Mouse (Mus musculus): Measurements from ENCODE around the gene Map6. TPM values are rescaled to one million over a fixed set of nuclear protein-coding genes. Genes with fewer than 3 reads are reported as not detected.

Map6 gene
- polyA plus RNA-seq, 1 experiment from 2014 or later: 0.07 TPM

DNA sequence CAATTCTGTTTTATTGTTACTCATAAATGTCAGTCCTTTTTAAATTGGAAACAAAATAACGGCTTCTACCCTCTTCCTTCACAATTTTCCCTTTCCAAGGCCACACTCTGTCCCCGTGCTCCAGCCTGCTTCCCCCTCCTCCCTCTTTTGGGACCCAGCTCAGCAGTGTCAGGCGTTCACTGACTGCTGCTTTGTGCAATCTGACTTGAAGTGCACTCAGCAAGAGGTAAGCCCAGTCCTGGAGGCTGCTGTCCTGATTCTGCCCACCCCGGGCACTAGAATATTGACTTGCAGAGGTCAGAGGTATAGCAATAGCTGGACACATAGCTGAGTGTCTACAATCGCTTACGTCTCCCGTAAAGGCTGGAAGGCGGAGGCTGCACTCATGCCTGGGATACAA, 46.0 kb downstream of the Map6 start:
- H3K27me3 ChIP-seq (ENCODE audit: control insufficient read depth, insufficient read depth, low read depth, low read length): no peaks in the 10 kb centered on the region
- H3K9ac ChIP-seq (ENCODE audit: low read depth, low read length): no peak overlapping the region
- ATAC-seq (ENCODE audit: low read depth): no peak
- H3K4me3 ChIP-seq (ENCODE audit: low read depth, low read length): no peak overlapping the region
- H3K36me3 ChIP-seq (ENCODE audit: control insufficient read depth, insufficient read depth): no peaks in the 10 kb centered on the region
- H3K4me1 ChIP-seq (ENCODE audit: control insufficient read depth, low read depth, low read length): peaks cover 2% of the 10 kb centered on the region; the same call in 1 of the 2 replicates
- no peaks in the 10 kb centered on the region for H3K9me3 ChIP-seq (replicated peaks; ENCODE audit: control insufficient read depth, low read length)
- 59% methylated on average over 8 of the region's 8 CpGs for WGBS (ENCODE audit: insufficient replicate concordance)
- H3K27ac ChIP-seq (ENCODE audit: low read length): no peak overlapping the region
- no peak overlapping the region for H3K4me2 ChIP-seq (ENCODE audit: low read depth, low read length)

DNA sequence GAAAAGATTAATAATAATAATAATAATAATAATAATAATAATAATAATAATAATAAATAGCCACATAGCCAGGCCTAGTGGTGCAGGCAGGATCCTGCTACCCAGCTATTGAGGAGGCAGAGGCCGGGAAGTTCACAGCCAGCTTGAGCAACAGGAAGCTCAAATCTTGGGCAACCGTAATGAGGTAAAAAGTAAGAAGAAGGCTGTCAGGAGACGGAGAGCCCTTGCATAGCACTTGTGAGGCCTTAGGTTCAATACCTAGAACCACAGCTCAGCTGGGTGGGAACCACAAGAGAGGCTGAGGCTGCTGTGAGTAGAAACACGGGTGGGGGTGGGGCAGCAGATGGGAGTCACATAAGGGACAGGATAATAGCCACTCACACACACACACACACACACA, 47.3 kb downstream of the Map6 start:
- no peak overlapping the region for H3K4me2 ChIP-seq (ENCODE audit: low read depth, low read length)
- H3K4me1 ChIP-seq (ENCODE audit: control insufficient read depth, low read depth, low read length): peaks cover 2% of the 10 kb centered on the region; the same call in 1 of the 2 replicates
- H3K4me3 ChIP-seq (ENCODE audit: low read depth, low read length): no peak overlapping the region
- no peaks in the 10 kb centered on the region for H3K9me3 ChIP-seq (replicated peaks; ENCODE audit: control insufficient read depth, low read length)
- 0 out of 2 replicates have a peak, but pooled peaks cover 3% of the 10 kb centered on the region for H3K27me3 ChIP-seq (ENCODE audit: control insufficient read depth, insufficient read depth, low read depth, low read length)
- ATAC-seq (ENCODE audit: low read depth): no peak
- H3K36me3 ChIP-seq (ENCODE audit: control insufficient read depth, insufficient read depth): no peaks in the 10 kb centered on the region
- no peak overlapping the region for H3K9ac ChIP-seq (ENCODE audit: low read depth, low read length)
- 28% methylated on average over 4 of the region's 4 CpGs for WGBS (ENCODE audit: insufficient replicate concordance)
- no peak overlapping the region for H3K27ac ChIP-seq (ENCODE audit: low read length)

DNA sequence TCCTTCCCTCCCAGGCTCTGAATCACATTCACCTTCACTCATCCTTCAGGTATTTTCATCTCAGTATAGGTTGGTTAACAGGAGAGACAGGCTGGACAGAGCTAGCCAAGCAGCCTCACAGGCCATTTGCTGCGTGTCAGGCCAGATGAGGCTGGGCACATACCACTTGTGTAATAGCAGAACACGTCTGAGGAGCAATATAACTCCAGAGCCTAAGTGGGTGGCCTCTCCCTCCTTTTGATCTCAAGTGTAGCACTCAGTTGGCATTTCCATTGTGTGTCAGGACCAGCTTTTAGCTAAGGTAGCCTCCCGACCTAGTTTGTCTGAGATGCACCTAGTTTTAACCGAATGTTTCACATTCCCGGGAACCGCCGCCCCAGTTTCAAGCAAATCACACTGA, 49.0 kb downstream of the Map6 start:
- H3K9me3 ChIP-seq (replicated peaks; ENCODE audit: control insufficient read depth, low read length): no peaks in the 10 kb centered on the region
- no peaks in the 10 kb centered on the region for H3K36me3 ChIP-seq (ENCODE audit: control insufficient read depth, insufficient read depth)
- H3K27me3 ChIP-seq (ENCODE audit: control insufficient read depth, insufficient read depth, low read depth, low read length): 0 out of 2 replicates have a peak, but pooled peaks cover 3% of the 10 kb centered on the region
- H3K4me3 ChIP-seq (ENCODE audit: low read depth, low read length): no peak overlapping the region
- no peak overlapping the region for H3K4me2 ChIP-seq (ENCODE audit: low read depth, low read length)
- WGBS (ENCODE audit: insufficient replicate concordance): 67% methylated on average over 7 of the region's 7 CpGs
- no peak for ATAC-seq (ENCODE audit: low read depth)
- H3K27ac ChIP-seq (ENCODE audit: low read length): no peak overlapping the region
- no peak overlapping the region for H3K9ac ChIP-seq (ENCODE audit: low read depth, low read length)
- H3K4me1 ChIP-seq (ENCODE audit: control insufficient read depth, low read depth, low read length): peaks cover 2% of the 10 kb centered on the region; the same call in 1 of the 2 replicates

GRCm38 (mm10) chr7:99317475-99317874, 50.2 kb downstream of the Map6 start:
- no peak overlapping the region for H3K9ac ChIP-seq (ENCODE audit: low read depth, low read length)
- H3K27me3 ChIP-seq (ENCODE audit: control insufficient read depth, insufficient read depth, low read depth, low read length): 0 out of 2 replicates have a peak, but pooled peaks cover 3% of the 10 kb centered on the region
- H3K4me2 ChIP-seq (ENCODE audit: low read depth, low read length): no peak overlapping the region
- H3K4me1 ChIP-seq (ENCODE audit: control insufficient read depth, low read depth, low read length): no peaks in the 10 kb centered on the region; the same call in 1 of the 2 replicates
- no peak overlapping the region for H3K27ac ChIP-seq (ENCODE audit: low read length)
- no peak overlapping the region for H3K4me3 ChIP-seq (ENCODE audit: low read depth, low read length)
- no peaks in the 10 kb centered on the region for H3K36me3 ChIP-seq (ENCODE audit: control insufficient read depth, insufficient read depth)
- H3K9me3 ChIP-seq (replicated peaks; ENCODE audit: control insufficient read depth, low read length): no peaks in the 10 kb centered on the region
- ATAC-seq (ENCODE audit: low read depth): no peak
- WGBS (ENCODE audit: insufficient replicate concordance): 36% methylated on average over 7 of the region's 7 CpGs

DNA sequence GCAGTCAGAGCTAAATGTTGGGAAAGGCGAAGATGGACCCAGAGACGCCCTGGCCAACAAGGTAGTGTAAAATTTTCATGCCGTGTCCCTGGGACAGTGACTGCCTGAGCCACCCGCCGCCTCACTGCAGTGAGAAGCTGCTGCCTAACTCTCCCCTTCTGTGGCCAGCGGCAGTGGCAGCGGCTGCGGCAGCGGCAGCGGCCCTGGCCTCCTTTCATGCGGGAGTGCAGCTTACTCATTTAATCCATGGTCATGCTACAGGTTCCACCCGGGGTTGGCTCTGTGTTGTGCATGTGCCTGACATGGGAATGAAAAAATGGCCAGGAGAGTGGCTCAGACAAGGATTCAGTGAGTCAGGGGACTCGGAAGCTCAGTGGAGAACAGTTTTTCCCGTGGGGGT, 53.3 kb downstream of the Map6 start:
- Histone ChIP-seq H3K36me3 (ENCODE audit: control insufficient read depth, insufficient read depth) (no peaks in the 10 kb centered on the region), H3K4me1 (ENCODE audit: control insufficient read depth, low read depth, low read length) (no peaks in the 10 kb centered on the region), H3K27ac (ENCODE audit: low read length) (no peak overlapping the region), H3K27me3 (ENCODE audit: control insufficient read depth, insufficient read depth, low read depth, low read length) (peaks cover 7% of the 10 kb centered on the region), H3K9ac (ENCODE audit: low read depth, low read length) (no peak overlapping the region), H3K9me3 (replicated peaks; ENCODE audit: control insufficient read depth, low read length) (no peaks in the 10 kb centered on the region), H3K4me3 (ENCODE audit: low read depth, low read length) (no peak overlapping the region), H3K4me2 (ENCODE audit: low read depth, low read length) (no peak overlapping the region)
- 36% methylated on average over 14 of the region's 14 CpGs for WGBS (ENCODE audit: insufficient replicate concordance)
- ATAC-seq (ENCODE audit: low read depth): no peak

DNA sequence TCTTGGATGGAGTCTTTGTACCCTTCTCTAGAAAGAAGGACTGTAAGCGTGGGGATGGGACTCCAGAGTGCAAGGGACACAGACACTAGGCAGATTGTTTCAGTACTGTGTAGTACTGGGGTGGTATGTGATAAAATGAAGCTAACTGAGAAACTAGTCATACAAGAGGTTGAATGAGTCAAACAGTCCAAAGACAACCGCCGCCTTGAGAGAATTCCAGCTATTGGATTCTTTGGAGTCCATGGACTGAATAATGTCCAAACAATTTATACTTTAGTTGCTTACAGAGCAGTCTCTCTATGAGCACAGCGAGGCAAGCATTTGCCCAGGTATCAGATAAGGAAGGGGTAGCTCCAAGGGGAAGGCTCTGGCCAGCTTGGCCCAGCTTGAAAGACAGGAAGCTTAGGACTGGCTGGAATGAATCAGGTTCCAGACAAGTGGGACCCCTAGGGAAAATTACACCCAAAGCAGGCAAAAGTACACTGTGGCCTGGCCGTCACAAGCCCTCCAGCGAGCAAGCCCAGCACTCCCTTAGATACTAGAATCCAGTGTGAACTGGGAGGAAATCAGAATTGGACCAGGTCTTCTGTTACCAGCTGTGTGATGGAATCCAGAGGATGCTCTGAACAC, 55.6 kb downstream of the Map6 start:
- no peak overlapping the region for H3K9ac ChIP-seq (ENCODE audit: low read depth, low read length)
- H3K36me3 ChIP-seq (ENCODE audit: control insufficient read depth, insufficient read depth): no peaks in the 10 kb centered on the region
- H3K4me3 ChIP-seq (ENCODE audit: low read depth, low read length): no peak overlapping the region
- no peaks in the 10 kb centered on the region for H3K4me1 ChIP-seq (ENCODE audit: control insufficient read depth, low read depth, low read length)
- peaks cover 19% of the 10 kb centered on the region for H3K27me3 ChIP-seq (ENCODE audit: control insufficient read depth, insufficient read depth, low read depth, low read length)
- 65% methylated on average over 6 of the region's 6 CpGs for whole genome bisulfite sequencing (ENCODE audit: insufficient replicate concordance)
- ATAC-seq (ENCODE audit: low read depth): no peak
- H3K27ac ChIP-seq (ENCODE audit: low read length): no peak overlapping the region
- no peak overlapping the region for H3K4me2 ChIP-seq (ENCODE audit: low read depth, low read length)
- no peaks in the 10 kb centered on the region for H3K9me3 ChIP-seq (replicated peaks; ENCODE audit: control insufficient read depth, low read length)

GRCm38 (mm10) chr7:99323321-99323700, 56.1 kb downstream of the Map6 start:
- Histone ChIP-seq H3K4me2 (ENCODE audit: low read depth, low read length) (no peak overlapping the region), H3K27me3 (ENCODE audit: control insufficient read depth, insufficient read depth, low read depth, low read length) (peaks cover 19% of the 10 kb centered on the region), H3K27ac (ENCODE audit: low read length) (no peak overlapping the region), H3K9me3 (replicated peaks; ENCODE audit: control insufficient read depth, low read length) (no peaks in the 10 kb centered on the region), H3K36me3 (ENCODE audit: control insufficient read depth, insufficient read depth) (no peaks in the 10 kb centered on the region), H3K4me1 (ENCODE audit: control insufficient read depth, low read depth, low read length) (no peaks in the 10 kb centered on the region), H3K9ac (ENCODE audit: low read depth, low read length) (no peak overlapping the region), H3K4me3 (ENCODE audit: low read depth, low read length) (no peak overlapping the region)
- 53% methylated on average over 9 of the region's 9 CpGs for WGBS (ENCODE audit: insufficient replicate concordance)
- ATAC-seq (ENCODE audit: low read depth): no peak

DNA sequence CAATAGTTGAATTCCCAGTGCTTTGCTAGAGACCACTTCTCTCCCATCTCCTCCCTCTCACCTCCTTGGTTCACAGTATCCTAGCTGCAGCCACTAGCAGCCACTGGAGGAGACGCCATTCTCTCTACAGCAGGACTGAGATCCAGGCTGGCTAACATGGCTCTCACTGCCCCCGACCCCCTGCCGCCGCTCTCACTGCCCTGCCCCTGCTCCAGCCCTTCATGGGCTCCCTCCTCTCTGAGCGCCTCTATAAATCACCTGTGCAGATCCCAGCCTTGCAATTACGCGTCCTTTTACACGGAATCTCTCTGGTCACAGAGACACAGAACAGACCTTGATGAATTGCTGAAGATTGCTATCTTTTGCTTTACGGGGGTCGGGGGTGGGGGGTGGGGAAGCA, 57.6 kb downstream of the Map6 start:
- peaks cover 16% of the 10 kb centered on the region for H3K27me3 ChIP-seq (ENCODE audit: control insufficient read depth, insufficient read depth, low read depth, low read length)

GRCm38 (mm10) chr7:99326128-99326527, 58.9 kb downstream of the Map6 start:
- Histone ChIP-seq H3K4me2 (ENCODE audit: low read depth, low read length) (no peak overlapping the region), H3K9me3 (replicated peaks; ENCODE audit: control insufficient read depth, low read length) (no peaks in the 10 kb centered on the region), H3K27me3 (ENCODE audit: control insufficient read depth, insufficient read depth, low read depth, low read length) (peaks cover 16% of the 10 kb centered on the region), H3K27ac (ENCODE audit: low read length) (no peak overlapping the region), H3K4me3 (ENCODE audit: low read depth, low read length) (no peak overlapping the region), H3K9ac (ENCODE audit: low read depth, low read length) (no peak overlapping the region), H3K4me1 (ENCODE audit: control insufficient read depth, low read depth, low read length) (no peaks in the 10 kb centered on the region), H3K36me3 (ENCODE audit: control insufficient read depth, insufficient read depth) (no peaks in the 10 kb centered on the region)
- WGBS (ENCODE audit: insufficient replicate concordance): 61% methylated on average over 6 of the region's 6 CpGs
- ATAC-seq (ENCODE audit: low read depth): no peak

More for the DNA sequence above, 57.6 kb downstream of the Map6 start:
- Histone ChIP-seq H3K4me3 (ENCODE audit: low read depth, low read length) (no peak overlapping the region), H3K27ac (ENCODE audit: low read length) (no peak overlapping the region), H3K4me1 (ENCODE audit: control insufficient read depth, low read depth, low read length) (no peaks in the 10 kb centered on the region), H3K36me3 (ENCODE audit: control insufficient read depth, insufficient read depth) (no peaks in the 10 kb centered on the region), H3K9ac (ENCODE audit: low read depth, low read length) (no peak overlapping the region), H3K4me2 (ENCODE audit: low read depth, low read length) (no peak overlapping the region), H3K9me3 (replicated peaks; ENCODE audit: control insufficient read depth, low read length) (no peaks in the 10 kb centered on the region)
- no peak for ATAC-seq (ENCODE audit: low read depth)
- WGBS (ENCODE audit: insufficient replicate concordance): 31% methylated on average over 10 of the region's 10 CpGs
